Comparison of ENCODE assay signal across 8 mouse cellular contexts in the genomic region with DNA sequence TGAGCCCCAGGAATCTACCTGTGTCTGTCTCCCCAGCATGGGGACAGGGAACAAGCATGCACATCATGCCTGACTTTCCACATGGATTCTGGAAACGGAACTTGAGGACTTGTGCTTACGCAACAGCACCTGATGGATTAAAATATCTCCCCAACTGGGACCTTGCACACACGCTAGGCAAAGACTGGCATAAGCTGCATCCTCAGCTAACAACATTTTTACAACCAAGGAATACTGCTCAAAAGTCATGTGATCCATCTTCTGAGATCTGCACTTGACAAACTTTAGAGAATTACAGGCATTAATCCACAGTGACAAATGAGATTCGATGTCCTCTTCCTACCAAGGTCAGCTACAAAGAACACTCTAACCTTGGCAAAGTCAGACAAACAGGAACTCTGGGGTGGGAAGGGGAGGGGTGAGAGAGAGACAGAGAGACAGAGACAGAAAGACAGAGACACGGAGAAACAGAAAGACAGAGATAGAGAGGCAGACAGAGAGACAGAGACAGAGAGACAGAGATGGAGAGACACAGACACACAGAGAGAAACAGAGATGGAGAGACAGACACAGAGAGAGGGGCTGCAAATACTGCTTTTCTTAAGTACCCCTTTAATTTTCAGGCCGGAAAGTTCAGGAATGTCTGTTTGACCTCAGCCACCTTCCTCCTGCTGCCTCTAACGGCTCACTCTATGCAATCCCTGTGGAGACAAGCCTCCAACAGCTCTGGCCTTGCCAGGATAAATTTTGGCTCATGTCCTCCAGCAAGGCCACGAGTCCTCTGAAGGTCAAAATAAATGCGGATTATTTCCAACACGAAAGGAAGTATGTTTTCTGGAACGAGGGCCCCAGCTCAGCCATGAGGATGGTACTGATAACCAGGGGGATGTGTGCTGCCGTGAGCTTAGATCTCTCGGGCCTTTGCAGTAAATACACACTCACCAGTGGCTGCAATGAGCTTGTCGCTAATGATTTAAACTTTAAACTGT. TPM values are rescaled to one million over a fixed set of nuclear protein-coding genes. Genes with fewer than 3 reads are reported as not detected.
DNase-seq lines count a peak whose midpoint lies in the region; ATAC-seq and TF ChIP-seq lines count a peak whose summit lies in the region.

No protein-coding gene starts in this region.

- H3K9me3 ChIP-seq in lung, embryonic 15.5 days, result no peaks in the 10 kb centered on the region

- no peaks in the 10 kb centered on the region for H3K36me3 ChIP-seq in lung, embryonic 15.5 days

- WGBS in lung, embryonic 15.5 days, result 32% methylated on average over 14 of the region's 14 CpGs

- H3K27ac ChIP-seq in lung, embryonic 15.5 days, result peak overlapping the region; percentile 37
- no peak overlapping the region for H3K27ac ChIP-seq in layer of hippocampus, adult 2 months

- H3K4me1 ChIP-seq in lung, embryonic 15.5 days, result peaks cover 74% of the 10 kb centered on the region

- no peaks in the 10 kb centered on the region for H3K27me3 ChIP-seq in lung, embryonic 15.5 days

- peak; percentile 77 for DNase-seq in adrenal gland, postnatal 36 days
- peak; percentile 97 for DNase-seq in heart, adult 11 months
- peak; percentile 59 for DNase-seq in kidney, adult 9 months
- DNase-seq in layer of hippocampus, adult 18-20 months (ENCODE audit: low spot score in 2 of 2), result no peak
- no peak for DNase-seq in urinary bladder, postnatal 25 days (ENCODE audit: low spot score)
- DNase-seq in right cerebral cortex, adult 18-20 months, result no peak
- DNase-seq in layer of hippocampus, adult 2 months (ENCODE audit: low spot score in 2 of 2), result no peak

- no peak overlapping the region for H3K4me2 ChIP-seq in lung, embryonic 15.5 days

- TF ChIP-seq CTCF in layer of hippocampus, adult 2 months (conservative IDR thresholded peaks at IDR 0.05), result no peak

- H3K4me3 ChIP-seq in lung, embryonic 15.5 days, result no peak overlapping the region
- no peak overlapping the region for H3K4me3 ChIP-seq in layer of hippocampus, adult 2 months

- H3K9ac ChIP-seq in lung, embryonic 15.5 days, result no peak overlapping the region

- ATAC-seq in lung, embryonic 15.5 days (ENCODE audit: borderline replicate concordance, extremely low read depth, low FRiP score, low TSS enrichment), result no peak

RNA-seq across cellular contexts. Expression of gene Tgfbr3, which starts 55.8 kb away (rescaled TPM):
- 100 to 1,000 TPM; 233 to 271 TPM for total RNA-seq in adrenal gland, postnatal 36 days (2021)
- 20.0 and 22.2 TPM in 2 replicates for polyA plus RNA-seq in lung, embryonic 15.5 days (2015; fragmentation: Nextera tagmentation; extraction: Ambion mirVana)
- total RNA-seq in layer of hippocampus, adult 18-20 months (2021), result 10 to 100 TPM; 18.2 to 21.0 TPM
- 10 to 100 TPM; 19.8 to 21.4 TPM for total RNA-seq in layer of hippocampus, adult 2 months (2021)

Comparison
In these comparisons a context has a peak if more than half of its experiments do, and no peak if none do; other contexts are left out.
1. DNase-seq: peak in adrenal gland, postnatal 36 days (2 of 2), heart, adult 11 months (single experiment) and kidney, adult 9 months (single experiment); none in layer of hippocampus, adult 18-20 months (0 of 2), urinary bladder, postnatal 25 days (single experiment), right cerebral cortex, adult 18-20 months (single experiment) and layer of hippocampus, adult 2 months (0 of 2).
2. RNA of gene Tgfbr3, which starts 55.8 kb away (total RNA-seq): 233 to 271 TPM in adrenal gland, postnatal 36 days; 19.8 to 21.4 TPM in layer of hippocampus, adult 2 months and 18.2 to 21.0 TPM in layer of hippocampus, adult 18-20 months; every median in the first group is over 10 times any median in the second.